Mouse (Mus musculus): ENCODE measurements around the gene Dirc2. TPM values are rescaled to one million over a fixed set of nuclear protein-coding genes. Genes with fewer than 3 reads are reported as not detected.

Gene Dirc2
- total and polyA plus RNA-seq, 2 experiments from 2014 or later = 15.3 to 39.8 TPM

- Histone ChIP-seq H3K9me3 (replicated peaks; ENCODE audit: control insufficient read depth, low read length) (no peaks in the 10 kb centered on the region), H3K27ac (ENCODE audit: low read depth) (no peak overlapping the region), H3K36me3 (replicated peaks; ENCODE audit: control insufficient read depth, insufficient read depth, low read length) (peaks cover 18% of the 10 kb centered on the region), H3K27me3 (ENCODE audit: control insufficient read depth, insufficient read depth, low read length) (no peaks in the 10 kb centered on the region), H3K4me1 (ENCODE audit: control insufficient read depth, insufficient read depth) (no peaks in the 10 kb centered on the region), H3K4me2 (ENCODE audit: low read depth, low read length) (no peak overlapping the region), H3K4me3 (ENCODE audit: low read depth, low read length) (no peak overlapping the region), H3K9ac (replicated peaks; ENCODE audit: low read depth, low read length) (no peak overlapping the region)
- WGBS = 84% methylated on average over 16 of the region's 16 CpGs
- no peak for ATAC-seq (ENCODE audit: insufficient read depth, low read depth)
- no peak for DNase-seq (ENCODE audit: low spot score)
- no peak for TF ChIP-seq CTCF (IDR thresholded peaks at IDR 0.05; ENCODE audit: low read depth)
- no peak for TF ChIP-seq EP300 (IDR thresholded peaks at IDR 0.05; ENCODE audit: low read depth)
These were observed 65.1 kb downstream of the Dirc2 start for GRCm38 (mm10) chr16:35703763-35704679.

- Histone ChIP-seq H3K4me2 (ENCODE audit: low read depth, low read length) (no peak overlapping the region), H3K4me1 (ENCODE audit: control insufficient read depth, insufficient read depth) (no peaks in the 10 kb centered on the region), H3K9me3 (replicated peaks; ENCODE audit: control insufficient read depth, low read length) (no peaks in the 10 kb centered on the region), H3K36me3 (replicated peaks; ENCODE audit: control insufficient read depth, insufficient read depth, low read length) (peaks cover 26% of the 10 kb centered on the region), H3K9ac (replicated peaks; ENCODE audit: low read depth, low read length) (no peak overlapping the region), H3K27ac (ENCODE audit: low read depth) (no peak overlapping the region), H3K4me3 (ENCODE audit: low read depth, low read length) (no peak overlapping the region), H3K27me3 (ENCODE audit: control insufficient read depth, insufficient read depth, low read length) (no peaks in the 10 kb centered on the region)
- 77% methylated on average over 11 of the region's 11 CpGs for WGBS
- TF ChIP-seq EP300 (IDR thresholded peaks at IDR 0.05; ENCODE audit: low read depth) (no peak), CTCF (IDR thresholded peaks at IDR 0.05; ENCODE audit: low read depth) (no peak)
- no peak for DNase-seq (ENCODE audit: low spot score)
- no peak for ATAC-seq (ENCODE audit: insufficient read depth, low read depth)
These were observed 67.3 kb downstream of the Dirc2 start for GRCm38 (mm10) chr16:35701823-35702222.

GRCm38 (mm10) chr16:35696103-35696502 lies 73.1 kb downstream of the Dirc2 start:
- H3K9me3 ChIP-seq (replicated peaks; ENCODE audit: control insufficient read depth, low read length) = no peaks in the 10 kb centered on the region
- H3K27me3 ChIP-seq (ENCODE audit: control insufficient read depth, insufficient read depth, low read length) = no peaks in the 10 kb centered on the region
- 70% methylated on average over 2 of the region's 2 CpGs for WGBS
- no peak for DNase-seq (ENCODE audit: low spot score)
- no peak overlapping the region for H3K4me2 ChIP-seq (ENCODE audit: low read depth, low read length)
- H3K4me3 ChIP-seq (ENCODE audit: low read depth, low read length) = no peak overlapping the region
- no peak overlapping the region for H3K9ac ChIP-seq (replicated peaks; ENCODE audit: low read depth, low read length)
- H3K4me1 ChIP-seq (ENCODE audit: control insufficient read depth, insufficient read depth) = no peaks in the 10 kb centered on the region
- ATAC-seq (ENCODE audit: insufficient read depth, low read depth) = no peak
- no peak overlapping the region for H3K27ac ChIP-seq (ENCODE audit: low read depth)
- TF ChIP-seq EP300 (IDR thresholded peaks at IDR 0.05; ENCODE audit: low read depth) = no peak
- TF ChIP-seq CTCF (IDR thresholded peaks at IDR 0.05; ENCODE audit: low read depth) = no peak
- H3K36me3 ChIP-seq (replicated peaks; ENCODE audit: control insufficient read depth, insufficient read depth, low read length) = peaks cover 21% of the 10 kb centered on the region

GRCm38 (mm10) chr16:35694250-35694846 lies 74.8 kb downstream of the Dirc2 start:
- Histone ChIP-seq H3K27ac (ENCODE audit: low read depth) (no peak overlapping the region), H3K9ac (replicated peaks; ENCODE audit: low read depth, low read length) (no peak overlapping the region), H3K4me3 (ENCODE audit: low read depth, low read length) (no peak overlapping the region), H3K4me2 (ENCODE audit: low read depth, low read length) (no peak overlapping the region), H3K27me3 (ENCODE audit: control insufficient read depth, insufficient read depth, low read length) (no peaks in the 10 kb centered on the region), H3K36me3 (replicated peaks; ENCODE audit: control insufficient read depth, insufficient read depth, low read length) (peaks cover 21% of the 10 kb centered on the region), H3K9me3 (replicated peaks; ENCODE audit: control insufficient read depth, low read length) (no peaks in the 10 kb centered on the region), H3K4me1 (ENCODE audit: control insufficient read depth, insufficient read depth) (no peaks in the 10 kb centered on the region)
- no peak for ATAC-seq (ENCODE audit: insufficient read depth, low read depth)
- 89% methylated on average over 13 of the region's 13 CpGs for WGBS
- no peak for DNase-seq (ENCODE audit: low spot score)
- no peak for TF ChIP-seq CTCF (IDR thresholded peaks at IDR 0.05; ENCODE audit: low read depth)
- TF ChIP-seq EP300 (IDR thresholded peaks at IDR 0.05; ENCODE audit: low read depth) = no peak

- H3K4me3 ChIP-seq (ENCODE audit: low read depth, low read length) = no peak overlapping the region
- H3K4me2 ChIP-seq (ENCODE audit: low read depth, low read length) = no peak overlapping the region
- ATAC-seq (ENCODE audit: insufficient read depth, low read depth) (no peak), DNase-seq (ENCODE audit: low spot score) (no peak)
- H3K9me3 ChIP-seq (replicated peaks; ENCODE audit: control insufficient read depth, low read length) = no peaks in the 10 kb centered on the region
- H3K27ac ChIP-seq (ENCODE audit: low read depth) = no peak overlapping the region
- 84% methylated on average over 7 of the region's 7 CpGs for WGBS
- H3K9ac ChIP-seq (replicated peaks; ENCODE audit: low read depth, low read length) = no peak overlapping the region
- 0 out of 2 replicates have a peak, but pooled peaks cover 9% of the 10 kb centered on the region for H3K36me3 ChIP-seq (replicated peaks; ENCODE audit: control insufficient read depth, insufficient read depth, low read length)
- H3K4me1 ChIP-seq (ENCODE audit: control insufficient read depth, insufficient read depth) = no peaks in the 10 kb centered on the region
- TF ChIP-seq CTCF (IDR thresholded peaks at IDR 0.05; ENCODE audit: low read depth) (no peak), EP300 (IDR thresholded peaks at IDR 0.05; ENCODE audit: low read depth) (no peak)
- no peaks in the 10 kb centered on the region for H3K27me3 ChIP-seq (ENCODE audit: control insufficient read depth, insufficient read depth, low read length)
These were observed 77.5 kb downstream of the Dirc2 start for GRCm38 (mm10) chr16:35691606-35692005.
